Mouse (Mus musculus): ENCODE measurements around the gene Gm49321. TPM values are rescaled to one million over a fixed set of nuclear protein-coding genes. Genes with fewer than 3 reads are reported as not detected.

Gene Gm49321
- 6.6 and 9.7 TPM in 2 replicates for polyA plus RNA-seq (2014; fragmentation: Nextera tagmentation; extraction: Ambion mirVana)

GRCm38 (mm10) chr12:73937353-73937752, at the start of gene Gm49321:
Gene Gm49321, plus strand, starts transcription at chr12:73937653.
- H3K4me1 ChIP-seq (replicated peaks; ENCODE audit: control insufficient read depth, insufficient read depth, low read length) = no peaks in the 10 kb centered on the region
- 93% methylated on average over 1 of the region's 1 CpGs for WGBS

GRCm38 (mm10) chr12:73888003-73888783, 49.3 kb upstream of the Gm49321 start:
- H3K9me3 ChIP-seq (ENCODE audit: control insufficient read depth, low read length) = no peaks in the 10 kb centered on the region
- ATAC-seq (replicated peaks; ENCODE audit: low FRiP score) = no peak
- H3K4me2 ChIP-seq = no peak overlapping the region
- no peaks in the 10 kb centered on the region for H3K27me3 ChIP-seq (replicated peaks; ENCODE audit: control insufficient read depth, insufficient read depth, low read length)
- H3K36me3 ChIP-seq (ENCODE audit: control insufficient read depth, insufficient read depth, low read length) = no peaks in the 10 kb centered on the region
- peak; percentile 23 for DNase-seq (ENCODE audit: low spot score)
- WGBS = 83% methylated on average over 8 of the region's 8 CpGs
- no peak overlapping the region for H3K27ac ChIP-seq (ENCODE audit: low read depth, low read length)
- H3K4me3 ChIP-seq (ENCODE audit: low read depth, low read length) = no peak overlapping the region
- peaks cover 3% of the 10 kb centered on the region; the same call in 1 of the 2 replicates for H3K4me1 ChIP-seq (replicated peaks; ENCODE audit: control insufficient read depth, insufficient read depth, low read length)
- no peak overlapping the region for H3K9ac ChIP-seq (ENCODE audit: low read depth, low read length)

More at GRCm38 (mm10) chr12:73937353-73937752, at the start of gene Gm49321:
- Histone ChIP-seq H3K9ac (ENCODE audit: low read depth, low read length) (no peak within 1 kb of the TSS), H3K4me2 (no peak within 1 kb of the TSS), H3K9me3 (ENCODE audit: control insufficient read depth, low read length) (no peaks in the 10 kb centered on the region), H3K4me3 (ENCODE audit: low read depth, low read length) (no peak within 1 kb of the TSS), H3K36me3 (ENCODE audit: control insufficient read depth, insufficient read depth, low read length) (peaks cover 20% of the 10 kb centered on the region; the same call in 1 of the 2 replicates), H3K27ac (ENCODE audit: low read depth, low read length) (no peak within 1 kb of the TSS), H3K27me3 (replicated peaks; ENCODE audit: control insufficient read depth, insufficient read depth, low read length) (no peaks in the 10 kb centered on the region)
- DNase-seq (ENCODE audit: low spot score) = no peak
- no peak for ATAC-seq (replicated peaks; ENCODE audit: low FRiP score)

- H3K4me3 ChIP-seq (ENCODE audit: low read depth, low read length) = no peak overlapping the region
- H3K4me2 ChIP-seq = no peak overlapping the region
- no peak overlapping the region for H3K9ac ChIP-seq (ENCODE audit: low read depth, low read length)
- no peaks in the 10 kb centered on the region for H3K36me3 ChIP-seq (ENCODE audit: control insufficient read depth, insufficient read depth, low read length)
- ATAC-seq (replicated peaks; ENCODE audit: low FRiP score) (no peak), DNase-seq (ENCODE audit: low spot score) (no peak)
- 29% methylated on average over 1 of the region's 1 CpGs for WGBS
- peaks cover 3% of the 10 kb centered on the region; the same call in 1 of the 2 replicates for H3K4me1 ChIP-seq (replicated peaks; ENCODE audit: control insufficient read depth, insufficient read depth, low read length)
- H3K27ac ChIP-seq (ENCODE audit: low read depth, low read length) = no peak overlapping the region
- H3K9me3 ChIP-seq (ENCODE audit: control insufficient read depth, low read length) = no peaks in the 10 kb centered on the region
- no peaks in the 10 kb centered on the region for H3K27me3 ChIP-seq (replicated peaks; ENCODE audit: control insufficient read depth, insufficient read depth, low read length)
Measured at GRCm38 (mm10) chr12:73889571-73889970, 47.9 kb upstream of the Gm49321 start.

DNA sequence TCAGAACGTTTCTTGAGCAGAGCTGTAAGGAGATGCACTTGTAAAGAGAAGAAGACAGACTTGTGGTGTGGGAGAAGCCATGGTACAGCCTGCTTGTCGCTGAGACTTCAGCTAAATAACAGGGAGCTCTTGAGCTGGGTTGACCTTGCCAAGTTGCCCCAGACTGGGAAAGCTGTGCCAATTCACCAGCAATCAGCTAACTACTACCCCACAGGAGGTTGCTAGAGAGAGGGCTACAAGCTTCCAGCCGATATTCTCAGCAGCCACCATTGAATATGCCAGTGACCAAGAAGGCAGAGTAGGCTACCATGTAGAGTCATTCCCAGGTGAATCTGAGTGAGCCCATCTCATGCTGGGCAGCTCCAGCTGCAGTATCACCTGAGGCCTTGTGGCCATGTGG, 47.4 kb upstream of the Gm49321 start:
- no peak overlapping the region for H3K27ac ChIP-seq (ENCODE audit: low read depth, low read length)
- no peak for DNase-seq (ENCODE audit: low spot score)
- no peaks in the 10 kb centered on the region for H3K9me3 ChIP-seq (ENCODE audit: control insufficient read depth, low read length)
- H3K9ac ChIP-seq (ENCODE audit: low read depth, low read length) = no peak overlapping the region
- H3K4me1 ChIP-seq (replicated peaks; ENCODE audit: control insufficient read depth, insufficient read depth, low read length) = peaks cover 3% of the 10 kb centered on the region; the same call in 1 of the 2 replicates
- 73% methylated on average over 3 of the region's 3 CpGs for WGBS
- ATAC-seq (replicated peaks; ENCODE audit: low FRiP score) = no peak
- no peak overlapping the region for H3K4me3 ChIP-seq (ENCODE audit: low read depth, low read length)
- no peaks in the 10 kb centered on the region for H3K36me3 ChIP-seq (ENCODE audit: control insufficient read depth, insufficient read depth, low read length)
- no peaks in the 10 kb centered on the region for H3K27me3 ChIP-seq (replicated peaks; ENCODE audit: control insufficient read depth, insufficient read depth, low read length)
- H3K4me2 ChIP-seq = no peak overlapping the region

DNA sequence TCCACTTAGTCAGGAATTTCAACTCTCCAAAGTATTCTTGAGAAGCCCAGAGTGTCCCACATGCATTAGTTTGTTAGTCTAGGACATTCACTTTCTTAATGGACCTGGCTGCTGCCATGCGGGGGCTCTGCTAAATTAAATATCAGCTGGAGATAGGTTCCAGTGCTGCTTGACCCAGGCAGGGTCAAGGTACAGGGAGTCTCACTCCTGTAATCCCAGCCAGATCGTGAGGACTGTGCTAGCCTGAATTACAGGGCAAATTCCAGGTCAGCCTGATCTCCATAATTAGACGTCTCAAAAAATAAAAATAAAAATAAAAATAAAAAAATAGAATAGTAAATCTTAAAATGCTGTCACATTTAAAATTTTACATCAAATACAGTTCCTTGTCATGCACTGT, 44.8 kb upstream of the Gm49321 start:
- no peak for ATAC-seq (replicated peaks; ENCODE audit: low FRiP score)

DNA sequence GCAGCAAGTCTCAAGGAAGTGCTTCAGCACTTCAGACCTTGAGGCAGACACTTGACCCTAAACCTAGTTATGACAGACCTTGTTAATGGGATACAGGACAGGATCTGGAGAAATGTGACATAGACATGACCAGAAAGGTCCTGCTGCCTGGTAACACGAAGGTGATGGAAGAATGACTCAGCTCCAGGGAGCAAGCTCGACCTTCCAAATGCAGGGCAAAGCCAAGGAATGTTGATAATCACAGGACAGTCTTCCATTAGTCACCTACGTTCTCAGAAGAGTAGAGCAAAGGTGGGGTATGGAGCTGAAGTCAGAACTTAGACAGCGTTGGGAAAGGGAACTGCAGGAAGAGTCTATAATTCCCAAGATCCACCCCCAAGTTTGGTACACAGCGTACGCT, 42.6 kb upstream of the Gm49321 start:
- H3K4me2 ChIP-seq = no peak overlapping the region
- 68% methylated on average over 6 of the region's 6 CpGs for WGBS
- ATAC-seq (replicated peaks; ENCODE audit: low FRiP score) (no peak), DNase-seq (ENCODE audit: low spot score) (no peak)
- H3K4me3 ChIP-seq (ENCODE audit: low read depth, low read length) = no peak overlapping the region
- H3K9ac ChIP-seq (ENCODE audit: low read depth, low read length) = no peak overlapping the region
- no peak overlapping the region for H3K27ac ChIP-seq (ENCODE audit: low read depth, low read length)
- no peaks in the 10 kb centered on the region for H3K36me3 ChIP-seq (ENCODE audit: control insufficient read depth, insufficient read depth, low read length)
- H3K9me3 ChIP-seq (ENCODE audit: control insufficient read depth, low read length) = no peaks in the 10 kb centered on the region
- H3K27me3 ChIP-seq (replicated peaks; ENCODE audit: control insufficient read depth, insufficient read depth, low read length) = no peaks in the 10 kb centered on the region
- H3K4me1 ChIP-seq (replicated peaks; ENCODE audit: control insufficient read depth, insufficient read depth, low read length) = no peaks in the 10 kb centered on the region

More for the DNA sequence above, 44.8 kb upstream of the Gm49321 start:
- Histone ChIP-seq H3K27ac (ENCODE audit: low read depth, low read length) (no peak overlapping the region), H3K4me2 (no peak overlapping the region), H3K27me3 (replicated peaks; ENCODE audit: control insufficient read depth, insufficient read depth, low read length) (no peaks in the 10 kb centered on the region), H3K9me3 (ENCODE audit: control insufficient read depth, low read length) (no peaks in the 10 kb centered on the region), H3K4me3 (ENCODE audit: low read depth, low read length) (no peak overlapping the region), H3K4me1 (replicated peaks; ENCODE audit: control insufficient read depth, insufficient read depth, low read length) (no peaks in the 10 kb centered on the region), H3K36me3 (ENCODE audit: control insufficient read depth, insufficient read depth, low read length) (no peaks in the 10 kb centered on the region), H3K9ac (ENCODE audit: low read depth, low read length) (no peak overlapping the region)
- WGBS = 56% methylated on average over 3 of the region's 3 CpGs
- no peak for DNase-seq (ENCODE audit: low spot score)

- no peak overlapping the region for H3K4me2 ChIP-seq
- ATAC-seq (replicated peaks; ENCODE audit: low FRiP score) (no peak), DNase-seq (ENCODE audit: low spot score) (no peak)
- 91% methylated on average over 2 of the region's 2 CpGs for WGBS
- H3K4me1 ChIP-seq (replicated peaks; ENCODE audit: control insufficient read depth, insufficient read depth, low read length) = no peaks in the 10 kb centered on the region
- no peaks in the 10 kb centered on the region for H3K36me3 ChIP-seq (ENCODE audit: control insufficient read depth, insufficient read depth, low read length)
- H3K4me3 ChIP-seq (ENCODE audit: low read depth, low read length) = no peak overlapping the region
- no peaks in the 10 kb centered on the region for H3K9me3 ChIP-seq (ENCODE audit: control insufficient read depth, low read length)
- no peak overlapping the region for H3K9ac ChIP-seq (ENCODE audit: low read depth, low read length)
- H3K27ac ChIP-seq (ENCODE audit: low read depth, low read length) = no peak overlapping the region
- no peaks in the 10 kb centered on the region for H3K27me3 ChIP-seq (replicated peaks; ENCODE audit: control insufficient read depth, insufficient read depth, low read length)
Measured at GRCm38 (mm10) chr12:73895674-73896073, 41.8 kb upstream of the Gm49321 start.

GRCm38 (mm10) chr12:73896471-73896870, 41.0 kb upstream of the Gm49321 start:
- no peak overlapping the region for H3K27ac ChIP-seq (ENCODE audit: low read depth, low read length)
- WGBS = 79% methylated on average over 3 of the region's 3 CpGs
- no peak overlapping the region for H3K4me2 ChIP-seq
- H3K9me3 ChIP-seq (ENCODE audit: control insufficient read depth, low read length) = no peaks in the 10 kb centered on the region
- H3K36me3 ChIP-seq (ENCODE audit: control insufficient read depth, insufficient read depth, low read length) = no peaks in the 10 kb centered on the region
- ATAC-seq (replicated peaks; ENCODE audit: low FRiP score) (no peak), DNase-seq (ENCODE audit: low spot score) (no peak)
- no peak overlapping the region for H3K4me3 ChIP-seq (ENCODE audit: low read depth, low read length)
- H3K27me3 ChIP-seq (replicated peaks; ENCODE audit: control insufficient read depth, insufficient read depth, low read length) = no peaks in the 10 kb centered on the region
- H3K4me1 ChIP-seq (replicated peaks; ENCODE audit: control insufficient read depth, insufficient read depth, low read length) = no peaks in the 10 kb centered on the region
- H3K9ac ChIP-seq (ENCODE audit: low read depth, low read length) = no peak overlapping the region

GRCm38 (mm10) chr12:73898281-73898680, 39.2 kb upstream of the Gm49321 start:
- Histone ChIP-seq H3K4me3 (ENCODE audit: low read depth, low read length) (no peak overlapping the region), H3K27me3 (replicated peaks; ENCODE audit: control insufficient read depth, insufficient read depth, low read length) (no peaks in the 10 kb centered on the region), H3K9me3 (ENCODE audit: control insufficient read depth, low read length) (no peaks in the 10 kb centered on the region), H3K4me2 (no peak overlapping the region), H3K36me3 (ENCODE audit: control insufficient read depth, insufficient read depth, low read length) (no peaks in the 10 kb centered on the region), H3K27ac (ENCODE audit: low read depth, low read length) (no peak overlapping the region), H3K9ac (ENCODE audit: low read depth, low read length) (no peak overlapping the region), H3K4me1 (replicated peaks; ENCODE audit: control insufficient read depth, insufficient read depth, low read length) (no peaks in the 10 kb centered on the region)
- ATAC-seq (replicated peaks; ENCODE audit: low FRiP score) (no peak), DNase-seq (ENCODE audit: low spot score) (no peak)
- WGBS = 64% methylated on average over 2 of the region's 2 CpGs
